ENCODE assay signal across 8 mouse cellular contexts in the genomic region with DNA sequence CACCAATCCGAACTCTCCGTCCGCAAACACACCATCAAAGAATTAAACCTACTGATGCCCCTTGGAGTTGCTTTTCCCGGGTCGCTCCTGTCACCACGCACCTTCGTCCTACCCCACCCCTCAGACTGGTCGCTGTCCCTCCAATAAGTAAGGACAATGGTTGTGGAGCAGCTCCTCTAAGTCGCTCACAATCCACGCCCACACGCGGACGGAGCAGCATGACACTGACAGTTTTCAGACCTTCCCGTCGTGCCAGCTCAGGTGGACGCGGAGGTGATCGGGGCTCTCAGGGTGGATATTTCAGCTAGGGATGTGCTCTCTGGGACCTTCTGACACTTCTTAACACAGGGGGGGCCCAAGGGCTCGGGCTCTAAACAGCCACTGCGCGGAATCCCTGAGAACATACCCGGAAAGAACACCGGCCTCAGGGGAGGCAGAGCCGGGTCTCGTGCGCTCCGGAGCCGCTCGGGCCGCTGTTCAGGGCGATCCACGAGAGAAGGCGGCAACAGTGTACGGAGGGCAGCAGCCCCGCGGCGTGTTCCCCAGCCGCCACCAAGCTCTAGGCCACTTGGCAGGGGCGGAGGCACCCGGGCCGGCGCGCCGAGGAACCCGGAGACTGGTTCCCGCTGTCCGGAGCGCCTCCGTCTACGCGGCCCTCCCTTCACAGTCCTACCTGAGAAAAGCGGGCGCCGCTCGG. TPM values are rescaled to one million over a fixed set of nuclear protein-coding genes. Genes with fewer than 3 reads are reported as not detected.
DNase-seq lines count a peak whose midpoint lies in the region; ATAC-seq and TF ChIP-seq lines count a peak whose summit lies in the region.

No protein-coding gene starts in this region.

- peaks cover 2% of the 10 kb centered on the region; the same call in 1 of the 2 replicates for H3K4me1 ChIP-seq in embryonic fibroblast, embryonic 13.5 days (ENCODE audit: control insufficient read depth, insufficient read depth, low read length)

- TF ChIP-seq POLR2A in embryonic fibroblast, embryonic 13.5 days (IDR thresholded peaks at IDR 0.05; ENCODE audit: low read depth, low read length) = no peak; the same call in 1 of the 2 replicates

- no peak overlapping the region for H3K27ac ChIP-seq in embryonic fibroblast, embryonic 13.5 days (ENCODE audit: insufficient read depth, low read length)

- TF ChIP-seq CTCF in embryonic fibroblast, embryonic 13.5 days (IDR thresholded peaks at IDR 0.05; ENCODE audit: borderline replicate concordance, insufficient read depth, low read length) = no peak

- intact Hi-C loops in heart, postnatal 25 days (cut with DNase I) = no loop called here
- intact Hi-C loops in left cerebral cortex, postnatal 10 days (cut with DNase I) = no loop called here

- H3K4me3 ChIP-seq in embryonic fibroblast, embryonic 13.5 days (ENCODE audit: insufficient read depth, low read length) = peak overlapping the region; percentile 75

- peak; percentile 94 for DNase-seq in heart, adult 11 months
- no peak for DNase-seq in heart, postnatal 25 days (ENCODE audit: low spot score)
- DNase-seq in adrenal gland, adult 8-10 months = peak; percentile 5
- peak; percentile 6 to 49 for DNase-seq in left cerebral cortex, postnatal 10 days (ENCODE audit: extremely low spot score in 1 of 2, low spot score in 2 of 2)
- DNase-seq in right cerebral cortex, postnatal 36 days (ENCODE audit: low spot score in 2 of 2) = peak; percentile 12 to 21

- ATAC-seq in hematopoietic stem cell, adult 5-6 weeks (replicated peaks in 1 of 2; ENCODE audit: insufficient read depth in 1 of 2, low FRiP score in 2 of 2, low TSS enrichment in 1 of 2, low read depth in 1 of 2, poor library complexity in 2 of 2, severe bottlenecking in 2 of 2) = peak; percentile 57 to 69
- peak; percentile 64 for ATAC-seq in megakaryocyte, adult 5-6 weeks (ENCODE audit: poor library complexity, severe bottlenecking)

RNA-seq across cellular contexts. Expression of a gene that starts 0.9 kb away (rescaled TPM):
- total RNA-seq in heart, postnatal 25 days (2021) = 10 to 100 TPM; 17.9 to 20.9 TPM
- total RNA-seq in adrenal gland, adult 8-10 months (2022) = 10 to 100 TPM; 14.7 to 18.8 (median 17.2) TPM
- polyA plus RNA-seq in embryonic fibroblast, embryonic 13.5 days (2011; ENCODE audit: insufficient read length, low read depth, missing spikeins) = 29.4 and 46.3 TPM in 2 replicates
- total RNA-seq in hematopoietic stem cell, adult 5-6 weeks (2017) = 41.1 and 42.9 TPM in 2 replicates
- 10 to 100 TPM; 65.3 to 68.8 TPM for total RNA-seq in left cerebral cortex, postnatal 10 days (2021)
- 31.9 and 33.1 TPM in 2 replicates for total RNA-seq in megakaryocyte, adult 5-6 weeks (2015)
- total RNA-seq in megakaryocyte, adult 5-6 weeks (2017) = 33.2 and 44.9 TPM in 2 replicates
